Mouse (Mus musculus) left cerebral cortex, postnatal 25 days (tissue): Measurements from ENCODE around the gene Arf1. TPM values are rescaled to one million over a fixed set of nuclear protein-coding genes. Genes with fewer than 3 reads are reported as not detected.

Experiments
- DNase-seq, 2 experiments: peaks; one replicate each; pipeline ENCODE4 v3.0.0; 2022; ENCODE audit warnings: low spot score in 2 of 2, mixed read lengths in 1 of 2
- intact Hi-C: fragments of 180-260 bp; cut with DNase I; formaldehyde crosslinking; loops from one replicate; pipeline ENCODE4 v1.15.1; 2025
- total RNA-seq, 2 experiments: library from RNA; stranded (reverse); gene quantifications; 2 replicates each; pipeline ENCODE4 v1.2.3; 2021

Arf1 gene
- total RNA-seq = 100 to 1,000 TPM; 414 to 438 TPM

- peak; percentile 97 to 98 for DNase-seq
- intact Hi-C loops = loop anchor here (2.0 to 5.0 kb wide), 2 partner anchors 70 to 264 kb away; no protein-coding TSS in a partner anchor
Observed at GRCm38 (mm10) chr11:59228122-59228953, at the start of gene Arf1. Arf1 (minus strand) TSS chr11:59228270.

GRCm38 (mm10) chr11:59276877-59277276 lies 48.8 kb upstream of the Arf1 start:
- intact Hi-C loops = loop anchor here (5.0 kb wide), 1 partner anchor 105 kb away; no protein-coding TSS in a partner anchor
- no peak for DNase-seq

GRCm38 (mm10) chr11:59274184-59274583 lies 46.1 kb upstream of the Arf1 start:
- intact Hi-C loops = no loop called here
- DNase-seq = no peak

- no peak for DNase-seq
- intact Hi-C loops = no loop called here
Observed at GRCm38 (mm10) chr11:59266727-59267126, 38.7 kb upstream of the Arf1 start.

GRCm38 (mm10) chr11:59265154-59265813 lies 37.2 kb upstream of the Arf1 start:
- DNase-seq = no peak
- intact Hi-C loops = no loop called here

GRCm38 (mm10) chr11:59264593-59264992 lies 36.5 kb upstream of the Arf1 start:
- intact Hi-C loops = no loop called here
- DNase-seq = no peak

GRCm38 (mm10) chr11:59263870-59264563 lies 35.9 kb upstream of the Arf1 start:
- DNase-seq = peak; percentile 9 to 14
- intact Hi-C loops = no loop called here

GRCm38 (mm10) chr11:59262308-59262707 lies 34.2 kb upstream of the Arf1 start:
- intact Hi-C loops = no loop called here
- no peak for DNase-seq

GRCm38 (mm10) chr11:59260706-59261493 lies 32.8 kb upstream of the Arf1 start:
- intact Hi-C loops = no loop called here

GRCm38 (mm10) chr11:59259647-59260046 lies 31.6 kb upstream of the Arf1 start:
- DNase-seq = no peak
- intact Hi-C loops = no loop called here

More at GRCm38 (mm10) chr11:59260706-59261493, 32.8 kb upstream of the Arf1 start:
- DNase-seq = no peak

- no peak for DNase-seq
- intact Hi-C loops = no loop called here
Observed at GRCm38 (mm10) chr11:59248101-59248500, 20.0 kb upstream of the Arf1 start.

- DNase-seq = no peak
Observed at GRCm38 (mm10) chr11:59243856-59244255, 15.8 kb upstream of the Arf1 start.

GRCm38 (mm10) chr11:59241841-59242240 lies 13.8 kb upstream of the Arf1 start:
- intact Hi-C loops = no loop called here

More at GRCm38 (mm10) chr11:59243856-59244255, 15.8 kb upstream of the Arf1 start:
- intact Hi-C loops = no loop called here

GRCm38 (mm10) chr11:59239796-59240195 lies 11.7 kb upstream of the Arf1 start:
- no peak for DNase-seq
- intact Hi-C loops = loop anchor here (2.0 kb wide), 1 partner anchor 53 kb away; no protein-coding TSS in a partner anchor

More at GRCm38 (mm10) chr11:59241841-59242240, 13.8 kb upstream of the Arf1 start:
- DNase-seq = no peak

- intact Hi-C loops = loop anchor here (2.0 kb wide), 1 partner anchor 53 kb away; no protein-coding TSS in a partner anchor
- no peak for DNase-seq
Observed at GRCm38 (mm10) chr11:59239428-59239785, 11.3 kb upstream of the Arf1 start.

- DNase-seq = peak; percentile 46 to 57
- intact Hi-C loops = loop anchor here (2.0 kb wide), 1 partner anchor 54 kb away; no protein-coding TSS in a partner anchor
Observed at GRCm38 (mm10) chr11:59238525-59239427, 10.7 kb upstream of the Arf1 start.

- intact Hi-C loops = no loop called here
- no peak for DNase-seq
Observed at GRCm38 (mm10) chr11:59232797-59233196, 4.7 kb upstream of the Arf1 start.

- intact Hi-C loops = no loop called here
- peak; percentile 51 to 65 for DNase-seq
Observed at GRCm38 (mm10) chr11:59230144-59230760, 2.2 kb upstream of the Arf1 start.
